Mouse (Mus musculus) heart, embryonic 11.5 days (tissue): ENCODE data around the gene Arih2. TPM values are rescaled to one million over a fixed set of nuclear protein-coding genes. Genes with fewer than 3 reads are reported as not detected.

ENCODE experiments used
- ATAC-seq: fragments of 200-750 bp; cut with Nextera tagmentation; replicated peaks from 2 replicates; pipeline ENCODE4 v1.8.0; 2017; ENCODE audit warnings: moderate library complexity; ENCODE audit not compliant: insufficient number of reproducible peaks, low FRiP score, low TSS enrichment
- H3K27ac ChIP-seq: fragments of 300-500 bp; sonication (generic); 2 replicates; pipeline ENCODE4 v1.5.1; 2014; ENCODE audit warnings: mild to moderate bottlenecking, low read depth, low read length
- H3K27me3 ChIP-seq: fragments of 300-500 bp; sonication (generic); 2 replicates; pipeline ENCODE4 v1.6.1; 2014; ENCODE audit warnings: mild to moderate bottlenecking, low read length, mixed read lengths; ENCODE audit not compliant: control insufficient read depth, insufficient read depth
- H3K36me3 ChIP-seq: fragments of 300-500 bp; sonication (generic); 2 replicates; pipeline ENCODE4 v1.6.1; 2014; ENCODE audit warnings: mild to moderate bottlenecking, low read length, moderate library complexity, mixed read lengths; ENCODE audit not compliant: control insufficient read depth, insufficient read depth
- H3K4me1 ChIP-seq: fragments of 300-500 bp; sonication (generic); 2 replicates; pipeline ENCODE4 v1.6.1; 2014; ENCODE audit warnings: low read length; ENCODE audit not compliant: control insufficient read depth, insufficient read depth
- H3K4me2 ChIP-seq: fragments of 300-500 bp; sonication (generic); 2 replicates; pipeline ENCODE4 v1.6.1; 2014; ENCODE audit warnings: mild to moderate bottlenecking, moderate library complexity
- H3K4me3 ChIP-seq: fragments of 300-500 bp; sonication (generic); 2 replicates; pipeline ENCODE4 v1.5.1; 2014; ENCODE audit warnings: low read depth, low read length
- H3K9ac ChIP-seq: fragments of 300-500 bp; sonication (generic); 2 replicates; pipeline ENCODE4 v1.6.1; 2014; ENCODE audit warnings: mild to moderate bottlenecking, low read depth, low read length, moderate library complexity
- H3K9me3 ChIP-seq: fragments of 300-500 bp; sonication (generic); replicated peaks from 2 replicates; pipeline ENCODE4 v1.6.1; 2016; ENCODE audit warnings: low read length; ENCODE audit not compliant: control insufficient read depth
- WGBS: fragments of 180-500 bp; shearing (Covaris S2); extraction: QIAGEN DNeasy Blood & Tissue Kit; methylation state at CpG from one replicate; pipeline ENCODE4 v1.1.7; 2014; ENCODE audit not compliant: insufficient replicate concordance; 5-methylcytosine and 5-hydroxymethylcytosine counted together
- polyA plus RNA-seq: library from polyadenylated mRNA; unstranded; fragments of >200 nt; fragmentation: Nextera tagmentation; extraction: Ambion mirVana; gene quantifications from 2 replicates; pipeline ENCODE4 v1.2.1, GENCODE M21; 2014

Gene Arih2
- polyA plus RNA-seq: 37.6 and 44.3 TPM in 2 replicates

DNA sequence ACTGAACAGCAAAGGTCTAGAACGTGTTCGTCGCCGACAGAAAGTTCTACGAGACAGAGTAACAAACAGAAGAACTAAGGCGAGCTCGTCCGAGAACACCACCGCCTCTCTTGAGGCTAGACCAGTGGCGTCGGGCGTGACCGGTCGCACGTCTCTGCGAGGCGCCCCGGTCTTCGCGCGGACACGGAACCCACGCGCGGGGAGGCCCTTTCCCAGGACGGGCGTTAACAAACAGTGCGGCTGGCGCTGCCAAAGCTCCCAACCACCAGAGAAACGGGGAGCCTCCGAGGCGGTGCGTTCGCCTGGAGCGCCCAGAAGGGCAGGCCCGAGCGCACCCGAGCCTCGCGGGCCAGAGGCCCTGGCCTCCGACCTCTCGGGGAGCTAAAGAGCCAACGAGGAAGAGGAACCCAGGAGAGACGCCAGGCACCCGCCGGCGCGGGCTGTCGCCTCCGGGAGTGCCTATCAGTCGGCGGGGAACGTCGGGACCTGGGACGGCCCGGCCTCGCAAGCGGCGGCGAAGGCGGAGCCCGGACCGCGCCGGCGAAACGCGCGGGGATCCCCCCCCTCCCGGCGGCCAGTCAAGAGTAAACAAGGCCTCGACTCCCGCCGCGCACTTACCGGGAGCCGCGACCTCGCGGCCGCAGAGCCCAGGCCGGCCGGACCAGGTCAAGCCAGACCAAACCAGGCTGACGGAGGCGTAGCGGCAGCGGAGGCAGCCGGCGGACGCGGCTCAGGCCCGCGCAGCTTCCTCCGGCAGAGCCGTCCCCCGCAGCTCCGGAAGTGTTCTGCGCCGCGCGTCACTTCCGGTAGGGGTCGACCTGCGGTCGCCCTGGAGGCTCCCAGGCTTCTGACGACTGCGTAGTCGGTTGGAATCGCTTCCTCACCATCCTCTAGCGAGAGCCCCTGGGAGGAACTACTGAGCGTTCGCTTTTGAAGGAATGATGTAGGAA lies at the start of gene Arih2:
Gene Arih2 (minus strand): TSS at position 776 of the 950 bp plus-strand sequence.
- peak within 1 kb of the TSS; percentile 77 for H3K4me3 ChIP-seq
- peak within 1 kb of the TSS; percentile 88 for H3K27ac ChIP-seq
- no peaks in the 10 kb centered on the region for H3K9me3 ChIP-seq
- peak within 1 kb of the TSS; percentile 83 for H3K9ac ChIP-seq
- no peaks in the 10 kb centered on the region for H3K27me3 ChIP-seq
- no peaks in the 10 kb centered on the region; the same call in 1 of the 2 replicates for H3K36me3 ChIP-seq
- ATAC-seq: peak; percentile 94
- peaks cover 5% of the 10 kb centered on the region for H3K4me1 ChIP-seq
- H3K4me2 ChIP-seq: peak within 1 kb of the TSS; percentile 85
- under 1% methylated on average over 112 of the region's 112 CpGs for WGBS

DNA sequence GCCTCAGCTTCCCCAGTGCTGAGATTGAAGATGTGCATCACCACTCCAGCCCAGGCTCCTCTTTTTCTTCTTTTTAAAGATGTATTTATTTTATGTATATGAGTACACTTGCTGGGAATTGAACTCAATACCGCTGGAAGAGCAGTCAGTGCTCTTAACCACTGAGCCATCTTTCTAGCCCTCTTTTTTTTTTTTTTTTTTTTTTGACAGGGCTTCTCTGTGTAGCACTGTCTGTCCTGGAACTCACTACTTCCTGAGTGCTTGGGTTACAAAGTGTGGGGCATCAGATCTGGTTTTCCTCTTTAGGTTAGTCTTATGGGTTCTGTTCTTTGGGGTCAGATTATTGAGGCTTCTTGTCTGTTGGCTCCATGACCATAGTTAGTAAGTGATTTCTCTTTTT lies 45.3 kb upstream of the Arih2 start:
- no peaks in the 10 kb centered on the region for H3K9me3 ChIP-seq
- no peak overlapping the region for H3K9ac ChIP-seq
- peaks cover 4% of the 10 kb centered on the region; the same call in 1 of the 2 replicates for H3K4me1 ChIP-seq
- H3K27me3 ChIP-seq: no peaks in the 10 kb centered on the region
- no peak for ATAC-seq
- H3K4me3 ChIP-seq: no peak overlapping the region
- H3K27ac ChIP-seq: no peak overlapping the region
- no peak overlapping the region for H3K4me2 ChIP-seq
- no peaks in the 10 kb centered on the region for H3K36me3 ChIP-seq
- 83% methylated on average over 1 of the region's 1 CpGs for WGBS

DNA sequence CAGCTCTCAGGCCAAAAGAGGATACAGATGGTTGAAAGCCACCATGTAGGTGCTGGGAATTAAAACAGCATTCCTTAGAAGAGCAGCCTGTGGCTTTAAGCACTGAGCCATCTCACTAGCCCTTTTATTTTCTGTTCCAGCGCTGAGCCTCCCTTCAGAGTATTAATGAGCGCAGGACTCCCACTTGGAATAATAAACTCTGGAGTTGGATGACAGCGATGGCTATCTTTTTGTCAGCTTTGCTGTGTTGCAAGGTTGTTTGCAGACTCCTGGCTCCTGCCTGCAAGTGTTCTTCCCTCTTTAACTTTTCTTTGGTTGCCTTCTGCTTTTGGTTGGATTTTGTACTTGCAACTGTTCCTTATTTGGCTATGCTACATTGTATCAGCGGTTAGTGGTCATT lies 44.8 kb upstream of the Arih2 start:
- Histone ChIP-seq H3K36me3 (no peaks in the 10 kb centered on the region), H3K4me2 (peak overlapping the region; percentile 92; the same call in 1 of the 2 replicates), H3K27ac (no peak overlapping the region), H3K4me1 (peaks cover 4% of the 10 kb centered on the region; the same call in 1 of the 2 replicates), H3K9ac (no peak overlapping the region), H3K9me3 (no peaks in the 10 kb centered on the region), H3K27me3 (no peaks in the 10 kb centered on the region), H3K4me3 (no peak overlapping the region)
- WGBS: 73% methylated on average over 4 of the region's 4 CpGs
- ATAC-seq: no peak

DNA sequence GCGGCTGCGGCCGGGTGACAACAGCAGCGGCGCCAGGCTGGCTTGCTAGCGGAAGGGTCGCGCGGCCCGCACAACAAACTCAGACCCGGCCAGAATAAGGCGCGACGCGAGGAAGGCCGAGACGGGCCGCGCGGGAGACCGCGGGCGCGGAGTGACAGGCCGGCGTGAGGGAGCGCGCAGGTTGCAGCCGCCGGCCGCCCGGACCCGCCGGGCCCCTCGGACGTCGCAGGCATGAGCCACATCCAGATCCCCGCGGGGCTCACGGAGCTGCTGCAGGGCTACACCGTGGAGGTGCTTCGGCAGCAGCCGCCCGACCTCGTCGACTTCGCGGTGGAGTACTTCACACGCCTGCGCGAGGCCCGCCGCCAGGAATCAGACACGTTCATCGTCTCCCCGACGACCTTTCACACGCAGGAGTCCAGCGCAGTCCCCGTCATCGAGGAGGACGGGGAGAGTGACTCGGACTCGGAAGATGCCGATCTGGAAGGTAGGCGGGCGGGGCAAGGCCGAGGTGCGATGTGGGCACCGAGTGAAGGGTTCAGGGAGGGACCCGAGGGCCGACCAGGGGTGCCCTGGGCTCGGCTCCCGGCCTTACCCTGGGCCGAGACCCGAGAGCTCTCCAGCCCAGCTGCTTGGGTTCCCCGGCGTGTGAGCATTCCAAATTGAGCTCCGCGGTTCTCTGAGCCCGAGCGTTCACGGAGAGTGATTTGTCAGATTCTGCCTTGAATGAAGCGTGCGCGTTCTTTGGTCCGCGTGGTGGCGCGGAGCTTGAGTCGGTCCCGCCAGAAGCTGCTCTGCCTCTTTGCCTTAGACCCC lies 43.2 kb upstream of the Arih2 start:
- H3K4me3 ChIP-seq: peak overlapping the region; percentile 80
- H3K9ac ChIP-seq: peak overlapping the region; percentile 90
- under 1% methylated on average over 91 of the region's 92 CpGs for WGBS
- H3K36me3 ChIP-seq: no peaks in the 10 kb centered on the region
- H3K27me3 ChIP-seq: no peaks in the 10 kb centered on the region
- peak overlapping the region; percentile 46; the same call in 1 of the 2 replicates for H3K27ac ChIP-seq
- peaks cover 6% of the 10 kb centered on the region; the same call in 1 of the 2 replicates for H3K4me1 ChIP-seq
- peak overlapping the region; percentile 92 for H3K4me2 ChIP-seq
- ATAC-seq: peak; percentile 50
- H3K9me3 ChIP-seq: no peaks in the 10 kb centered on the region

DNA sequence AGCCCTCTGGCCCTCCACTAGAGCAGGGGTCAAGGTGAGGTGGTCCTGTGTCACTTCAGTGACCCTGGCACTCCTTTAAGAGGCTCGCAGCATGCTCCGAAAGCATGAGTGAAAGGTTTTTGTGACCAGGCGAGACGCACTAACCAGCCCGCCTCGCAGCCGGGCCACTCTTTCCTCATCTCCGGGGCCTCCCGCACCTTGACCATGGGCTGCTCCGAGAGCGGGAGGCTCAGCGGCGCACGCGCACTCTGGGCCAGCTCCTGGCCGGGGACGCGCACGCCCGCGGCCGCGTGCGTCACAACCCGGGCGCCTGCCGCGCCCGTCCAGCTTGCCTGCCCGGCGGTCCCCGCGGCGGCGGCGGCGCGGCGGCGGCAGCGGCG lies 42.6 kb upstream of the Arih2 start:
- H3K9me3 ChIP-seq: no peaks in the 10 kb centered on the region
- ATAC-seq: peak; percentile 83
- peak overlapping the region; percentile 92 for H3K4me2 ChIP-seq
- peak overlapping the region; percentile 80 for H3K4me3 ChIP-seq
- H3K4me1 ChIP-seq: peaks cover 6% of the 10 kb centered on the region; the same call in 1 of the 2 replicates
- peak overlapping the region; percentile 90 for H3K9ac ChIP-seq
- H3K27me3 ChIP-seq: no peaks in the 10 kb centered on the region
- H3K27ac ChIP-seq: peak overlapping the region; percentile 46; the same call in 1 of the 2 replicates
- under 1% methylated on average over 30 of the region's 42 CpGs for WGBS
- no peaks in the 10 kb centered on the region for H3K36me3 ChIP-seq

DNA sequence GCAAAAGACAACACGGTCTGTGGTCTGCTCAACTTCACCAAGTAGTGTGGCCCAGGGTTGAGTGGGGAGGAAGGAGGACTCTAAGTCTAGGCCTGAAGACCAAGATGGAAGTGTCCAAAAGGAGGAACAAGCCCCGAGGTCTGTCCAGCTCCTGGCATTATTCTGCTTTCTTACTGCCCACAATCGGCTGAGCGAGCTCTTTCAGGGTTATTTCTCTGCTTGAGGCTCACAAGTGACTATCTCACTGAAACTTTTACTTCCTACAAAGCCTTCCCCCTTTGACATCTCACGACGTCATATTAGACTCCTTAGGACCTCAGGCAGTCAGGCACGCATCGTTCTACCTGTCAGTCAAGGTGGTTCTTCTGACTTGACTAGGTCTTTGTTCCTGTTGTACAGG lies 42.2 kb upstream of the Arih2 start:
- Histone ChIP-seq H3K9me3 (no peaks in the 10 kb centered on the region), H3K36me3 (no peaks in the 10 kb centered on the region), H3K27ac (no peak overlapping the region), H3K27me3 (no peaks in the 10 kb centered on the region), H3K4me1 (peaks cover 6% of the 10 kb centered on the region; the same call in 1 of the 2 replicates), H3K4me2 (peak overlapping the region; percentile 92), H3K4me3 (peak overlapping the region; percentile 80), H3K9ac (peak overlapping the region; percentile 90; the same call in 1 of the 2 replicates)
- WGBS: 71% methylated on average over 8 of the region's 8 CpGs
- ATAC-seq: no peak

DNA sequence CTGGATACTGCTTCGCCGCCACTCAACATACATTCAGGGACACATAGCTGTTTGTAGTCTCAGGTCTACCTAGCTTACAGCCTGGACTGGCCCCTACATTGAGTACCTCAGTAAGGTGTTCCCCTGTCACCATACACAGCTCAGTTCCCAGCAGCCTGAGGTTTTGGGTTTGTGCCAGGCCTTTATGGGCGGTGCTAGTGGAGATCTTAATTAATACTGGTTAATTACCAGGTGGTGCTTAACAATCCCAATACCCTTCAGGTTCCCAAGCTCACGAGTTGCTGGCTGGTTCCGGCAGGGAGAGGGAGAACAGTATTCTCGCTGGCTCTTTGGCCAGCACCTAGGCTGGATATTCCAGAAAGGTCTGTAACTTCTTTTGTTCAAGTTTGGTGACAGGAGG lies 41.7 kb upstream of the Arih2 start:
- Histone ChIP-seq H3K9me3 (no peaks in the 10 kb centered on the region), H3K9ac (no peak overlapping the region), H3K4me3 (no peak overlapping the region), H3K36me3 (no peaks in the 10 kb centered on the region), H3K27me3 (no peaks in the 10 kb centered on the region), H3K4me1 (peaks cover 6% of the 10 kb centered on the region; the same call in 1 of the 2 replicates), H3K4me2 (no peak overlapping the region), H3K27ac (no peak overlapping the region)
- 85% methylated on average over 6 of the region's 6 CpGs for WGBS
- ATAC-seq: no peak

DNA sequence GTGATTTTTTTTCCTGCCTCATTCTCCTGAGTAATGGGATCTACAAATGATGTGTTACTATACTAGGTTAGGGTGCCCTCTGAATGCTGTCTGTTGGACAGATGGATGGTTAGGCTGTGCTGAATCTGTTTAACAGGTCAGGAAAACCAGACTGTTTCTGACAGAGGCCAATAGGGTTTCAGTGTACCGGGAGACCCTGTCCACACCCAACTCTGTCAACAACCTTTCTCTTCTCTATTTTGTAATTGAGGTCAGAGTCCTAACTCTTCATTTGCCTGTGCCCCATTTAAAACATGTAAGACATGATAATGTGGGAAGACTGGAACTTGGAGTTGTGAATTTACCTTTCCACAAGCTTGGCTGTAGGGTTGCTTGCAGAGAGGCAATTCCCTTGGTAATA lies 40.8 kb upstream of the Arih2 start:
- Histone ChIP-seq H3K4me2 (no peak overlapping the region), H3K4me3 (no peak overlapping the region), H3K9me3 (no peaks in the 10 kb centered on the region), H3K36me3 (no peaks in the 10 kb centered on the region), H3K27ac (no peak overlapping the region), H3K4me1 (peaks cover 6% of the 10 kb centered on the region; the same call in 1 of the 2 replicates), H3K27me3 (no peaks in the 10 kb centered on the region), H3K9ac (no peak overlapping the region)
- no peak for ATAC-seq
- WGBS: 83% methylated on average over 1 of the region's 1 CpGs
